ENCODE assay signal across 8 mouse cellular contexts in the genomic region with DNA sequence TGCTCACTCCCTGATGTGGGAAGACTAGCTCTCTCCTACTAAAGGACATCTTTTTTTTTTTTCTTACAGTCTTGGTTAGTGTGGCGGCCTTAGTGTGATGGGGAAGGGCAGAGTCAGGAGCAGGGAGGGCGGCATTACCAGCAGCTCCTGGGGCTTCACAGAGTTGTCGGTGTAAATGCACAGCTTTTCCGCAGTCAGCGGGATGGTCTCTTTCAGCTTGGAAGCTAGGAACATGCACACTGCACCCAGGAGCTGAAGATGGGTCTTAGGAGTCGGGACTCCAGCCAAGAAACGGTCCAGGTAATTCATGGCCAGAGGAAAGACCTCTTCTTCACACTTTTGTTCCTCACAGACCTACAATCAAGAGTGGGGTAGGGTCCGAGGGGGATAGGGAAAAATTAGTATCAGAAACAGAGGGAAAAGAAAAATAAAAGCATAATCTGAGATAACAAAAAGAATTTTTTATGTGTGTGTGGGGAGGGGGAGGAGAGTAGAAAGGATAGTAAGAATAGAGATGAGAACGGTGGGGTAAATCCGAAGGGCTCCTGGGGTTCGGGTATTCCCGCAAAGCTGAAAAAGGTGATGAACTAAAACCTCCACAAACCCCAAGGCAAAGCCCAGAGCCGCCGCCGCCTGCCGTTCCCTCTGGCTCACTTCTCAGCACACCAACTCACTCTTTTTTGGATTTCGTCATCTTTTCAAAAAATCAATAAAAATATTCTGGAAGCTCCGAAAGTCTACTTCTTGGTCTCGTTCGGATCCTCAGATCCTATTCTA. TPM values are rescaled to one million over a fixed set of nuclear protein-coding genes. Genes with fewer than 3 reads are reported as not detected.
DNase-seq lines count a peak whose midpoint lies in the region; ATAC-seq and TF ChIP-seq lines count a peak whose summit lies in the region.

No protein-coding gene starts in this region.

- peak overlapping the region; percentile 93 for H3K4me2 ChIP-seq in intestine, embryonic 14.5 days (ENCODE audit: low read length)

- no peak overlapping the region for H3K4me3 ChIP-seq in ES-Bruce4 (ENCODE audit: low read depth, low read length)
- H3K4me3 ChIP-seq in forebrain, embryonic 10.5 days = peak overlapping the region; percentile 92
- H3K4me3 ChIP-seq in intestine, embryonic 14.5 days (ENCODE audit: low read depth, low read length) = peak overlapping the region; percentile 92
- H3K4me3 ChIP-seq in midbrain, embryonic 10.5 days = peak overlapping the region; percentile 95

- WGBS in forebrain, embryonic 10.5 days = 2% methylated on average over 20 of the region's 20 CpGs
- WGBS in intestine, embryonic 14.5 days = 7% methylated on average over 20 of the region's 20 CpGs
- WGBS in midbrain, embryonic 10.5 days = 2% methylated on average over 20 of the region's 20 CpGs

- no peak for TF ChIP-seq POLR2A in ES-Bruce4 (IDR thresholded peaks at IDR 0.05; ENCODE audit: insufficient read depth, low read length)

- ATAC-seq in intestine, embryonic 14.5 days (replicated peaks; ENCODE audit: low FRiP score, low TSS enrichment, low read depth) = no peak
- no peak for ATAC-seq in erythroid progenitor cell, adult 5-6 weeks (replicated peaks; ENCODE audit: low FRiP score, poor library complexity, severe bottlenecking)

- no peaks in the 10 kb centered on the region for H3K9me3 ChIP-seq in ES-Bruce4 (replicated peaks; ENCODE audit: control insufficient read depth, insufficient read depth, low read length, poor library complexity, severe bottlenecking)
- no peaks in the 10 kb centered on the region for H3K9me3 ChIP-seq in forebrain, embryonic 10.5 days
- no peaks in the 10 kb centered on the region for H3K9me3 ChIP-seq in intestine, embryonic 14.5 days (ENCODE audit: control insufficient read depth, low read length)
- H3K9me3 ChIP-seq in midbrain, embryonic 10.5 days (replicated peaks) = no peaks in the 10 kb centered on the region

- no peak for TF ChIP-seq CTCF in ES-Bruce4 (IDR thresholded peaks at IDR 0.05; ENCODE audit: low read depth, low read length)

- peak overlapping the region; percentile 71; the same call in 1 of the 2 replicates for H3K9ac ChIP-seq in ES-Bruce4 (ENCODE audit: low read depth, poor library complexity, severe bottlenecking)
- peak overlapping the region; percentile 97 for H3K9ac ChIP-seq in intestine, embryonic 14.5 days (ENCODE audit: low read length)

- H3K36me3 ChIP-seq in ES-Bruce4 (ENCODE audit: control insufficient read depth, insufficient read depth, low read length, poor library complexity, severe bottlenecking) = no peaks in the 10 kb centered on the region
- peaks cover 50% of the 10 kb centered on the region for H3K36me3 ChIP-seq in forebrain, embryonic 10.5 days (replicated peaks)
- peaks cover 42% of the 10 kb centered on the region for H3K36me3 ChIP-seq in intestine, embryonic 14.5 days (ENCODE audit: control insufficient read depth, insufficient read depth, low read length)
- H3K36me3 ChIP-seq in midbrain, embryonic 10.5 days = peaks cover 51% of the 10 kb centered on the region

- DNase-seq in adrenal gland, adult 2 months = peak; percentile 59
- DNase-seq in adrenal gland, postnatal 4 days (ENCODE audit: low spot score in 2 of 2) = no peak
- DNase-seq in forebrain, embryonic 10.5 days (ENCODE audit: extremely low spot score, low spot score) = peak; percentile 49
- DNase-seq in intestine, embryonic 14.5 days (ENCODE audit: low spot score) = no peak
- peak; percentile 49 for DNase-seq in midbrain, embryonic 10.5 days (ENCODE audit: low spot score)
- DNase-seq in left cerebral cortex, adult 18-20 months (ENCODE audit: low spot score in 2 of 2) = no peak

- H3K27ac ChIP-seq in ES-Bruce4 (ENCODE audit: insufficient read depth, low read length) = no peak overlapping the region
- peak overlapping the region; percentile 95 for H3K27ac ChIP-seq in forebrain, embryonic 10.5 days
- H3K27ac ChIP-seq in intestine, embryonic 14.5 days (ENCODE audit: low read depth) = peak overlapping the region; percentile 95
- peak overlapping the region; percentile 98 for H3K27ac ChIP-seq in midbrain, embryonic 10.5 days (replicated peaks)

- H3K27me3 ChIP-seq in ES-Bruce4 (ENCODE audit: control insufficient read depth, insufficient read depth, low read length, poor library complexity, severe bottlenecking) = peaks cover 32% of the 10 kb centered on the region
- H3K27me3 ChIP-seq in forebrain, embryonic 10.5 days (ENCODE audit: poor library complexity, severe bottlenecking) = peaks cover 9% of the 10 kb centered on the region
- H3K27me3 ChIP-seq in intestine, embryonic 14.5 days (replicated peaks; ENCODE audit: control insufficient read depth, insufficient read depth, low read length) = no peaks in the 10 kb centered on the region
- H3K27me3 ChIP-seq in midbrain, embryonic 10.5 days (ENCODE audit: low read depth, poor library complexity, severe bottlenecking) = peaks cover 13% of the 10 kb centered on the region

- no peak for TF ChIP-seq EP300 in ES-Bruce4 (IDR thresholded peaks at IDR 0.05; ENCODE audit: insufficient read depth, low read depth, low read length)

- no peaks in the 10 kb centered on the region for H3K4me1 ChIP-seq in ES-Bruce4 (ENCODE audit: control insufficient read depth, insufficient read depth, low read length)
- peaks cover 89% of the 10 kb centered on the region for H3K4me1 ChIP-seq in forebrain, embryonic 10.5 days
- H3K4me1 ChIP-seq in intestine, embryonic 14.5 days (replicated peaks; ENCODE audit: control insufficient read depth, insufficient read depth, low read length) = peaks cover 29% of the 10 kb centered on the region
- peaks cover 86% of the 10 kb centered on the region for H3K4me1 ChIP-seq in midbrain, embryonic 10.5 days

RNA-seq across cellular contexts. Expression of gene Ccnd2, which starts 3.3 kb away (rescaled TPM):
- total RNA-seq in adrenal gland, adult 2 months (2021) = 100 to 1,000 TPM; 481 to 519 TPM
- polyA plus RNA-seq in adrenal gland, adult 2 months (2012; rRNA removed) = 76.2 and 127 TPM in 2 replicates
- total RNA-seq in adrenal gland, postnatal 4 days (2021) = 100 to 1,000 TPM; 267 to 278 TPM
- 12.4 and 18.2 TPM in 2 replicates for polyA plus RNA-seq in ES-Bruce4 (2011; ENCODE audit: insufficient read depth, insufficient read length, low read depth, missing spikeins)
- polyA plus RNA-seq in forebrain, embryonic 10.5 days (2016; fragmentation: Nextera tagmentation; extraction: Ambion mirVana) = 997 and 1,058 TPM in 2 replicates
- polyA plus RNA-seq in intestine, embryonic 14.5 days (2014; fragmentation: Nextera tagmentation; extraction: Ambion mirVana) = 1,100 and 1,123 TPM in 2 replicates
- polyA plus RNA-seq in midbrain, embryonic 10.5 days (2016; fragmentation: Nextera tagmentation; extraction: Ambion mirVana) = 1,714 and 1,799 TPM in 2 replicates
- 11.5 and 26.0 TPM in 2 replicates for total RNA-seq in erythroid progenitor cell, adult 5-6 weeks (2015; ENCODE audit: low replicate concordance)
- total RNA-seq in erythroid progenitor cell, adult 5-6 weeks (2017; ENCODE audit: low replicate concordance) = 5.0 and 5.2 TPM in 2 replicates
- total RNA-seq in left cerebral cortex, adult 18-20 months (2021) = 10 to 100 TPM; 79.9 to 83.3 TPM

RNA-seq across cellular contexts. Expression of gene Tigar, which starts 39.4 kb away (rescaled TPM):
- total RNA-seq in adrenal gland, adult 2 months (2021) = 10 to 100 TPM; 13.2 to 21.9 TPM
- polyA plus RNA-seq in adrenal gland, adult 2 months (2012; rRNA removed) = 2.2 and 3.0 TPM in 2 replicates
- 10 to 100 TPM; 13.5 to 13.7 TPM for total RNA-seq in adrenal gland, postnatal 4 days (2021)
- polyA plus RNA-seq in ES-Bruce4 (2011; ENCODE audit: insufficient read depth, insufficient read length, low read depth, missing spikeins) = 32.4 and 37.6 TPM in 2 replicates
- 7.1 and 7.3 TPM in 2 replicates for polyA plus RNA-seq in forebrain, embryonic 10.5 days (2016; fragmentation: Nextera tagmentation; extraction: Ambion mirVana)
- 4.4 and 5.3 TPM in 2 replicates for polyA plus RNA-seq in intestine, embryonic 14.5 days (2014; fragmentation: Nextera tagmentation; extraction: Ambion mirVana)
- polyA plus RNA-seq in midbrain, embryonic 10.5 days (2016; fragmentation: Nextera tagmentation; extraction: Ambion mirVana) = 6.8 and 8.7 TPM in 2 replicates
- total RNA-seq in erythroid progenitor cell, adult 5-6 weeks (2015; ENCODE audit: low replicate concordance) = 1.1 TPM in 1 of 2 replicates, not detected in the other
- total RNA-seq in erythroid progenitor cell, adult 5-6 weeks (2017; ENCODE audit: low replicate concordance) = 0.13 and 1.1 TPM in 2 replicates
- 10 to 100 TPM; 24.9 to 29.8 TPM for total RNA-seq in left cerebral cortex, adult 18-20 months (2021)

Comparison
In these comparisons a context has a peak if more than half of its experiments do, and no peak if none do; other contexts are left out.
1. DNase-seq: peak in adrenal gland, adult 2 months (single experiment), forebrain, embryonic 10.5 days (single experiment) and midbrain, embryonic 10.5 days (single experiment); none in adrenal gland, postnatal 4 days (0 of 2), intestine, embryonic 14.5 days (single experiment) and left cerebral cortex, adult 18-20 months (0 of 2).